Mouse (Mus musculus) cerebellum, adult 9-10 months (tissue): ENCODE measurements at regions not wholly inside any gene's neighbourhood (a gene's known extent, or its start where the extent isn't known, plus 50 kb on each side); places are given as distances from the start of the nearest gene placed in this dataset.
A peak's percentile ranks its signal among the peaks of the same experiment; 100 is the strongest.

Source experiments
- DNase-seq: peaks from one replicate; pipeline ENCODE4 v3.0.0; 2022

DNA sequence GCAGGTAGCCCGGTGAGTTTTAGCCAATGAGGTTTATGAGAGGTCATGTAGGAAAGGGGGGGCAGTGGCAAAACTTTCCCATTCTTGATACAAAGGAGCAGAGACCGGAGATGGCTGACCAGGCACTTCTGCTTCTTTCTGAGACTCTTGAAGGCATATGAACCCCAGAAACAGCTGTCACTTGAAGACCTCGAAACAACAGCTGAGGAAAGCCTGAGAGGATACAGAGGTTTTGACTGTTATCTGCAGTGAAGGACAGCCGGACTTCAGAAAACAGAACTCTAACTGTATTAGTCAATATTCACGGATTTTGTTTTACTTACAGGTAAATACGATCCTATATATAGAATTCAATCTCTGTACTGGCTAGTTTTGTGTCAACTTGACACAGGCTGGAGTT, 50.0 kb upstream of the Tiparp start:
- DNase-seq: no peak

GRCm38 (mm10) chr3:65477111-65477510, 51.1 kb upstream of the Tiparp start:
- DNase-seq: no peak

GRCm38 (mm10) chr3:65476091-65476953, 51.9 kb upstream of the Tiparp start:
- DNase-seq: no peak

DNA sequence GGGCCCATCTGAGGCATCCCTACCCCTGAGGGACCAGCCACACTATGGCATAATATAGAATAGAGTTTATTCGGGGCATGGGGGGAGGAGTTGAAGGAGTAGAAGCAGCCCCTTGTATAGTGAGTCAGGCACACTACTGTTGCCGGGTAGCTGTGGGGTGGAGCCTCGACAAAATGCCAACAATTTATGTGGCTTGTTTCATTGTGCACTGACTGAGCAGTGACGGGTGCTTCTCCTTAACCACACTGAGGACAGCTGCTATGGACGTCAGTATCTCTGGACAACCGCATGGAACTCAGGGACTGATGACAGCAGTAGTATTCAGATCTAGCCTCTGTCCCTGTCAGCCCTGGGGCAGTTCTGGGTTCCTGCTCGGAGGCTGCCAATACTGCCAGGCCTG, 53.6 kb upstream of the Tiparp start:
- DNase-seq: no peak

DNA sequence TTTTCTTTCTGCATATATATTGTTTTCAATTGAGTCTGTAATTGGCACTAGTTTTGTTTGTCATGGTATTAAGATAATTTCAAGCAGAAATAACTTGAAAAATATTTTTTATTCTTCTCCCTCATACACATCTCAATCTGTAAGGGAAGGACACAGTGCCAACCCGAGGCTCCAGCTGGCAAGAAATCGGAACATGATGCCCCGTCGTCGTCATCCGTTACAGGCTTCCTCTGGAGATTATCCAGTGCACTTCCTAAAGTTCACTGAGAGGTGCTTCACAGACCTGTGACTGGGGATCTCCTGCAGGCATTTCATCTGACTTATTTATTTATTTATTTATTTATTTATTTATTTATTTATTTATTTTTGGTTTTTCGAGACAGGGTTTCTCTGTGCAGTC, 56.4 kb upstream of the Tiparp start:
- DNase-seq: no peak

GRCm38 (mm10) chr3:65469207-65469606, 59.0 kb upstream of the Tiparp start:
- no peak for DNase-seq

GRCm38 (mm10) chr3:65464769-65465168, 63.4 kb upstream of the Tiparp start:
- no peak for DNase-seq

- no peak for DNase-seq
Observed at GRCm38 (mm10) chr3:65460936-65461335, 67.3 kb upstream of the Tiparp start.

DNA sequence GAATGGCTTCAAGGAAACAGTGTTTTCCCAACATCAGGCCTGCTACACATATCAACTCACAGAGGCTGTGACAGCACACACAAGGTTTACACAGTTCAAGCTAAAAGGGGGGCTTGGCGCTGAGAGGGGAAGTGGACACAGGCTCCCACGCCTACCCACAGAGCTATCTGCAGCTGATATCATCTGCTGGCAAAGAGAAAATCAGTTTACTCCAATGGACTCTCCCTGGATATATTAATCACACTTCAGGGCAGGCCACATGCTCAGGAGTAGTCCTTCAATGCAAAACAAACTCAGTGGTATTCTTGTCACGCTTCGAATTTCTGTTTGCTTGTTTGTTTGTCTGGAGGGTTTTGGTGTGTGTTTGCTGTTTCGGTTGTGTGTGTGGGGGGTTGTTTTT, 67.3 kb upstream of the Ssr3 start:
- DNase-seq: no peak

GRCm38 (mm10) chr3:65457931-65458330, 65.5 kb upstream of the Ssr3 start:
- no peak for DNase-seq

DNA sequence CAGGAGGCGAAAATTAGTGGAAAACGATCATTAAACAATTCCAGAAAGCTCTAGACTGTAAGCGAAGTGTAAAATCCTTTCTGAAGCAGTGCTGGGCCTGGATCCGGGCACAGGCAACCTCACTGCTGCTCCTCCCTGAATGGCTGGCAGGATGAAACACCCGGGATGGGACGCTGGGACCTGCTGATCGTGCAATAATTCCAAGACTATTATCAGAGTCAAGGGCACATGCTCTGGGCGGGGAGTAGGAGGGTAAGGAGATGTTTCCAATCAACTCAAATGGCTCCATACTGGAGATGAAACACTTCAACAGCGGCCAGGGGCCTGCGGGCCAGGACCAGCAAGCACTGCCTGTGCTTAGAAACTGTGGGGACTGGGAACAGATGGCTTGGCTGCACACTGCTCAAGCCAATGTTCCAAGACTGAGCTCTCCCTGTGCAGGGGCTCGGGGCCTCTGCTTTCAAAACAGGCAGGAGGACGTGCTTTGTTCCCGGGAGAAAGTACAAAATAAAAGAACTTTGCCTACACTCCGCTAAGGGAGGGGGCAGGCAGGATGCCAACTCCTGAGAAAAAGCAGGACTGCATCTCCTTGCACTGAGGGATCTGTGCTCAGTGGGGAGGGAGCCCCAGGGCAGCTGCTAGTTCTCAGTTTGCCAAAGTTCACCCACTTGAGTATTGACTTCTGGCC, 63.3 kb upstream of the Ssr3 start:
- DNase-seq: peak; percentile 59

DNA sequence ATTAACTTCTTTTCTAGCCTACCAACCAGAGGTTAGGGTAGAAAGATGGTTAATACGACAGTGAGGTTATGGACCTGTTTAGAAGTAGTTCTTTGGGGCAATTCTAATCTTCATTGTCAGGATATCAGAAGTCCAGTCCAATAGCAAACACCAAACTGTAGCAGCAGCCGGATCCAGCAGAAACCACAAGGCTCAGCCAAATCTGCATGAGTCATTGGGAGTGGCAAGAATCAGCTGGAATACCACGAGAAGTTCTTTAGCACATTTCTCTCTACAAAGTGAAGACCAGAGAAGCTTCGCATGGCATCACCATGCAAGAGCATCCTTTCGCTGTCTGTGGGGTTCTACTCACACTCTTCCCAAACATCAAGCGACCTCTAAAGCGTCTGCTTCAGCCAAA, 61.9 kb upstream of the Ssr3 start:
- no peak for DNase-seq

DNA sequence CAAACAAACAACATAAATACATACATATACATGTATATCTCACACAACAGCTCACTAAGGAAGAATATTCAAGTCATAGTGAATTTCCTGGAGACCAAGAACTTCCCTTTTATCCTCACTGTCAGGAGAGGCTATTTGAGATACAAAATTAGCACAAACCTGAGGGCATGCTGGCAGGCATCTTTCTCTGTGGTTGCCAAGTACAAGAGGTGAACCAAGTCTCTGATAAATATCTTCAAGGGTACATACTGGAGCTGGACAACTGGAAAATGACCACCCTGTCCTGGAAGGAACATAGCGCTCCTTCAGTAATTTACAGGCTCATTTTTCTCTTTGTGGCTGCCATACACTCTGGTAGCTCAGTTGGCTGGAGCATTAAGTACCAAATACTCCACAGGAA, 56.8 kb upstream of the Ssr3 start:
- DNase-seq: no peak

DNA sequence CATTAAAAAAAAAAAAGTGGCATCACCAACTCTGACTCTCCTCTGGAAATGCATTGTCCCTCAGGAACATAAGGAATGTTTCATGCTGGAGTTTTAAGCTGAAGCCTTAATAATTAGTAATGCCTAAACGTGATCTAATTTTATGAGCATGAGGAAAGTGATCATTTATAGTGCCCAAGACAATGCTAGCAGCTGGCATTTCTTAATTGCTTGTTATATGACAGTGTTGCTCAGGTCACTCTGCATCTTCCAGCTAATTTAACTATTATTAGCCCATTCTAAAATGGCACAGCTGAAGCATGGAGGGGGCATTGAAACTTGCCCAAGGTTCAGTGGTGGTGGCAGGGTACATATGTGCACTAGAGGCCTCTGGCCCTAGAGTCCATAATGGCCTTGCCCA, 51.3 kb upstream of the Ssr3 start:
- no peak for DNase-seq

DNA sequence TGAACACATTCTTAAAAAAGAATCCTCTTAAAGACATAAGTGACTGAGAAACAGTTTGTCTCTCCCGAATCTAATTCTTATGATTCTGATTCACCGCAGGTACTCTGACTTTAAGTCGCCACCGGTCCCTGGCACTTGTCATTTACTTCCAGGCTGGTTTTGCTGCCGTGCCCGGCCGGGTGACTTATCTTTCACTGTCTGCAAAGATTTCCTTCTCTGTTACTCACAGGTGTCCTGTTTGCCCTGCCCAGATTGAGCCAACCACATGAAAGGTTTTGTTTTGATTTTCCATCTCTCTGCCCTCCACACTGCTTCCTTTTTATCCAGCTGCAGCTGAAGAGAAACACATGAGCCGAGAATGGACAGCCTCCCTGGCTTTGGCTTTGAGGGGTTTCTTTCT, 50.5 kb upstream of the Ssr3 start:
- DNase-seq: no peak

DNA sequence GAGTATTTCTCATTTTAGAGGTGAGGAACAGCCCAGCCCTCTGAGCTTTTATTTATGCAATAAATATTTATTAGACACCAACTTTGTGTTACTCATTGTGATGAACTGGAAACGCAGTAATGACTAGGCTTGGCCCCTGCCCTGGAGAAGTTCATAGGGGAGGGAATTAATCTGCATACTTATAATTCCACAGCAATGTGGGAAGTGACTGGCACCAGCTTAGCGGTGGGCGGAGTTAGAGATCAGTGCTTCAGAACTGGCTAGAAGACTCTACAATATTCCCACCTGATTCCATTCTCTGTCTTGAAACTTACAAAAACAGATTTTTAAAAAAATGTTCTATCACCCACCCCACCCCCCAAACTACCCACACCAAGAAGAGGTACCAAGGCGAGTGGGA, 49.8 kb upstream of the Ssr3 start:
- peak; percentile 21 for DNase-seq
